Mouse (Mus musculus): ENCODE results near the gene Dnajb7. TPM values are rescaled to one million over a fixed set of nuclear protein-coding genes. Genes with fewer than 3 reads are reported as not detected.
A peak's percentile ranks its signal among the peaks of the same experiment; 100 is the strongest.

The Dnajb7 gene
- polyA plus RNA-seq, 1 experiment from 2014 or later: 3.3 TPM

DNA sequence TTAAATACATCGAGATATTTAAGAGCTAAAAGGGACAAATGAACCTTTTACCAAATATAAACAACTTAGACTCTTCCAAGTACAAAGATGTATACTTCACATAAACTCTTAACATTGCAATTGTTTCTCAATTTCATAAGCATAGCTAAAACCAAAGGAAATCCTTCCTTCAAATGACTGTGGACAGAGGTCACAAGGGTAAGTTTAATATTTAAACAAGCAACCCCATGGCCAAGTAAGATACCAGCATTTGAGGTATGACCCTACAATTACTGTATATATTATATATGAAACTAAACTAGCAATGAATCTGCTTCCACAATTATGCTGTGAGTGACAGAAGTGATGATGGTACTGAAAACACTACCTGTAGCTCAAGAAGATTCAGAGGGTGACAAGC, 43.8 kb downstream of the Dnajb7 start:
- 92% methylated on average over 1 of the region's 1 CpGs for WGBS
- Histone ChIP-seq H3K36me3 (peaks cover 58% of the 10 kb centered on the region), H3K27me3 (no peaks in the 10 kb centered on the region), H3K27ac (replicated peaks) (no peak overlapping the region), H3K4me1 (peaks cover 17% of the 10 kb centered on the region), H3K4me2 (replicated peaks) (no peak overlapping the region), H3K9me3 (no peaks in the 10 kb centered on the region), H3K9ac (replicated peaks) (no peak overlapping the region), H3K4me3 (no peak overlapping the region)
- no peak for ATAC-seq (ENCODE audit: low FRiP score, low read depth)

DNA sequence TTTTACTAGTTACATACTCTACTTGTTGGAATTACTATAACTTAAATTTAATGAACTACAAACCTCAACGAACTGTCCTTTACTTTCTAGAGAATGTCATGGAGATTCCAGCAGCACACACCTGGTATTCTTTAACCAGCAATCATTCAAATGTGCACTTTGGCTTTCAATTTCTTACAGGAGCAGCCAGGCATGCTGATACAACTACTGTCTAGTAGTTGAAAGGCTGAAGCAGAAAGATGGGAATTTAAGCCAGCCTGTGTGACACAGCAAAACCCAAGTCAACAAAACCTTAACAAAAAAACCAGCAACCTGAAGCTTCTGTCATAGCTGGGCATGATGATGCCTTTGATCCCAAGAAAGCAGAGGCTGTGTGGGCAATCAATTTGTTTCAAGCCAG, 45.6 kb downstream of the Dnajb7 start:
- ATAC-seq (ENCODE audit: low FRiP score, low read depth): no peak
- H3K27ac ChIP-seq (replicated peaks): no peak overlapping the region
- peaks cover 21% of the 10 kb centered on the region for H3K4me1 ChIP-seq
- no peaks in the 10 kb centered on the region for H3K27me3 ChIP-seq
- 89% methylated on average over 1 of the region's 1 CpGs for whole genome bisulfite sequencing
- H3K4me3 ChIP-seq: no peak overlapping the region
- H3K9ac ChIP-seq (replicated peaks): no peak overlapping the region
- H3K9me3 ChIP-seq: no peaks in the 10 kb centered on the region
- no peak overlapping the region for H3K4me2 ChIP-seq (replicated peaks)
- peaks cover 45% of the 10 kb centered on the region for H3K36me3 ChIP-seq

DNA sequence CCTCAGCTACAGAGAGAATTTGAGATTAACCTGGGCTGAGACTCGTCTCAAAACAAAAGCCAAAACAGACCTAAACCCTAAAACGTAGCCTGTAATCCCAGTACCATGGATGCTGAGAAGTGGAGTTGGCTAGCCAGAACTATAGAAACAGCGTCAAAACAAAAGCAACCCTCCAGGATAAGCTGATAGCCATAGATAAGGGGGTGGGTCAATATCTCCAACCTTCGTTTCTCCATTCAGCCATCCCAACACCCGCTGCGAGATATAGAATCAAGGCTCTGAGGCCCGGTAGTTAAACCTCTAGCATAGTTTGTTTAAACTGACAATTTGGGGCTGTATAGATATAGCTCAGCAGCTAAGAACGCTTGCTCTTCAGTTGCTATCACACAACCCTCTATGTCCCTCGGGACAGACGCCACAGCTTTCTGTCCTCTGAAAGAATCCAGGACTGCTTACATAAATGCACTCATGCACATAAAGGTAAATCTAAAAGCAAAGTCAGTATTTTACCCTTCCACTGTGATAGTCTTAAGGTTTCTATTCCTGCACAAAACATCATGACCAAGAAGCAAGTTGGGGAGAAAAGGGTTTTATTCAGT, 46.6 kb downstream of the Dnajb7 start:
- H3K36me3 ChIP-seq: peaks cover 35% of the 10 kb centered on the region
- no peak overlapping the region for H3K9ac ChIP-seq (replicated peaks)
- peak overlapping the region; percentile 85; the same call in 1 of the 2 replicates for H3K4me2 ChIP-seq (replicated peaks)
- 44% methylated on average over 10 of the region's 10 CpGs for whole genome bisulfite sequencing
- ATAC-seq (ENCODE audit: low FRiP score, low read depth): no peak
- H3K27me3 ChIP-seq: no peaks in the 10 kb centered on the region
- no peaks in the 10 kb centered on the region for H3K9me3 ChIP-seq
- peaks cover 21% of the 10 kb centered on the region for H3K4me1 ChIP-seq
- peak overlapping the region; percentile 75; the same call in 1 of the 2 replicates for H3K27ac ChIP-seq (replicated peaks)
- no peak overlapping the region for H3K4me3 ChIP-seq

DNA sequence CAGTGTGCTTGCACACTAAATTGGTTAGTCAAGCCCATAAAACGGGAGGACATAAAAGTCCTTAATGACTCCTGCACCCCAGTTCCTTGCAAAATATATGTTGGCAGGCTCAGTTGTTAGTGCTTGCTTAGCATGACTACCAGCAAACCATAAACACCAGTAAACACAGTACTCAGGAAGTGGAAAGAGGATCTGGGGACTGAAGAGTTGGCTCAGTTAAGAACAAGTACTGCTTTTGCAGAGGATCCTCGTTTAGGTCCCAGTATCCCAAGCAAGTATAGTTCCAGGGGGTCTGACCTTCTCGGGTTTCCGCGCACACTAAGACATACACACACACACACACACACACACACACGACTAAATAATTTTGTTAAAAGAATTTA, 47.1 kb downstream of the Dnajb7 start:
- H3K36me3 ChIP-seq: peaks cover 30% of the 10 kb centered on the region
- no peaks in the 10 kb centered on the region for H3K27me3 ChIP-seq
- peak overlapping the region; percentile 68 for H3K4me3 ChIP-seq
- no peak; the same call in 1 of the 2 replicates for ATAC-seq (ENCODE audit: low FRiP score, low read depth)
- H3K9ac ChIP-seq (replicated peaks): no peak overlapping the region
- H3K4me1 ChIP-seq: peaks cover 21% of the 10 kb centered on the region
- H3K4me2 ChIP-seq (replicated peaks): peak overlapping the region; percentile 85
- 41% methylated on average over 6 of the region's 6 CpGs for WGBS
- H3K27ac ChIP-seq (replicated peaks): peak overlapping the region; percentile 75
- no peaks in the 10 kb centered on the region for H3K9me3 ChIP-seq

DNA sequence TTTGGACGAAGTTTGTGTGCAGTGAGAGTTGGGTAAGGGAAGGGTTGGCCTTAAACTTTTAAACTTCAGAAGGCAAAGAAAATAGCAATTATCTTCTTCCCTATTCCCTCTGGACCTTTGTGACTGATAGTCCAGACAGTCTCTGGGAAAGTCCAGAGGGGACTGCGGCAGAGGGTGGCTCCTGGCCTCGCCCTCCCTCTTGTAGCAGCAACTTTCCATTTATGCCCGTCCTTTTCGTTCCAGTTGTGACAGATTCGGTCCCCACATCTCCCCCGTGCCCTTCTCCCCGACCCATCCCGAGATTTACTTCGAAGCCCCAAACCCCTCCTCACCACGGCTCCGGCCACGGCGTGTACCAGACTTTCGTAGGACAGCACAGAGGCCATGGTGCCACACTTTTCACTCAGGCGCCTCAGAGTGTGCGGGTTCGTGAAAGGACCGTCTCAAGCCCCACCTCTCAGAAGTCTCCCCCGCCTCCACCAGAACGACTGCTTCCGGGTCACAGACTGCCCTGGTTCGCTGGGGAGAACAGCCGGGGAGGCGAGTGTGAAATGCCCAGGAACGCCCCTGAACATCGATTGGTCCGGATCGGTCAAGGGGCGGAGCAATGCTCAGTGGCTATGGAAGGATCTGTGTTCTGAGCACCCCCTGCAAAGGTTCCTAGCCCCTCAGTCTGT, 47.6 kb downstream of the Dnajb7 start, which contains the start of gene Slc25a17:
Gene Slc25a17, minus strand, starts transcription at position 468 of the 677 bp plus-strand sequence.
- Histone ChIP-seq H3K4me3 (peak within 1 kb of the TSS; percentile 68), H3K4me2 (replicated peaks) (peak within 1 kb of the TSS; percentile 85), H3K27ac (replicated peaks) (peak within 1 kb of the TSS; percentile 75), H3K36me3 (peaks cover 24% of the 10 kb centered on the region), H3K4me1 (peaks cover 21% of the 10 kb centered on the region), H3K9ac (replicated peaks) (peak within 1 kb of the TSS; percentile 80), H3K27me3 (no peaks in the 10 kb centered on the region), H3K9me3 (no peaks in the 10 kb centered on the region)
- 1% methylated on average over 30 of the region's 30 CpGs for whole genome bisulfite sequencing
- peak; percentile 100 for ATAC-seq (ENCODE audit: low FRiP score, low read depth)

DNA sequence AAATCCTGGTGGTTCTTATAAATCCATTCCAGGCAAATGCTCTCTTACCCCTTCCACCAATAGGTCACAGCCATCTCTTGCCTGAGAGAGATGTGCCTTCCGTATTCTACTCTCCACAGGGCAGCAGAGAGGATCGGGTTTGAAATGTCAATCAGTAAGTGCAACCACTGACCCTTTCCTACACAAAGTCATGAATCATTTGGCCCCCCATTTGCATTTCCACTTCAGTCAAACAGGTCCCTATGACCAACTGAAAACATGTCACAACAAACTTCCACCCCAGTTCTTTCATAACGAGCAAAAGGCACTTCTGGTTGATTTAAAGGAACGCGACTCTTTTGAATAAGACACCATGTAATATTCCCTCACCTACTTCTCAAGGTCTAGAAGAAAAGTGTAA, 48.7 kb downstream of the Dnajb7 start:
- H3K9me3 ChIP-seq: no peaks in the 10 kb centered on the region
- WGBS: 93% methylated on average over 5 of the region's 5 CpGs
- H3K36me3 ChIP-seq: peaks cover 17% of the 10 kb centered on the region
- no peak overlapping the region for H3K27ac ChIP-seq (replicated peaks)
- no peak overlapping the region for H3K4me3 ChIP-seq
- no peaks in the 10 kb centered on the region for H3K27me3 ChIP-seq
- ATAC-seq (ENCODE audit: low FRiP score, low read depth): no peak
- no peak overlapping the region for H3K9ac ChIP-seq (replicated peaks)
- H3K4me1 ChIP-seq: peaks cover 21% of the 10 kb centered on the region
- H3K4me2 ChIP-seq (replicated peaks): peak overlapping the region; percentile 85

DNA sequence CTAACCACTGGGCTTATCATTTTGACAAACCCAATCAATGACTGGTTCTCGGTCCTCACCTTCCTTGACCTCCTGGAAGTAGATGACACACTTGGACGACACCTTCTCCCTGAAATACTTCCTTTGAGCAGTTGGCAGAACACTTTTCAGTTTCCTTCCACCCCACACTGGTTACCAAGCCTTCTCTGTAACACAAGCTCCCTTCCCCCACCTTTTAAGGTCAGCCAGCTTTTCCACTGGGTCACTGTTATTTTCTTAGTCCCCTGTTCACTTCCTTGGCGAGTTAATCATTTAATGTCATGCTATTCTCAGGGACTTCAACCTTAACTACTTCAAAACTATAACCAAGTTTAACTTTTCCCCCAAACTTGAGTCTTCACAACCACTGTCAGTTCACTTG, 49.2 kb downstream of the Dnajb7 start:
- 93% methylated on average over 3 of the region's 3 CpGs for WGBS
- Histone ChIP-seq H3K4me2 (replicated peaks) (no peak overlapping the region), H3K4me1 (peaks cover 21% of the 10 kb centered on the region), H3K27ac (replicated peaks) (no peak overlapping the region), H3K27me3 (no peaks in the 10 kb centered on the region), H3K9ac (replicated peaks) (no peak overlapping the region), H3K9me3 (no peaks in the 10 kb centered on the region), H3K4me3 (no peak overlapping the region), H3K36me3 (peaks cover 13% of the 10 kb centered on the region)
- ATAC-seq (ENCODE audit: low FRiP score, low read depth): no peak

DNA sequence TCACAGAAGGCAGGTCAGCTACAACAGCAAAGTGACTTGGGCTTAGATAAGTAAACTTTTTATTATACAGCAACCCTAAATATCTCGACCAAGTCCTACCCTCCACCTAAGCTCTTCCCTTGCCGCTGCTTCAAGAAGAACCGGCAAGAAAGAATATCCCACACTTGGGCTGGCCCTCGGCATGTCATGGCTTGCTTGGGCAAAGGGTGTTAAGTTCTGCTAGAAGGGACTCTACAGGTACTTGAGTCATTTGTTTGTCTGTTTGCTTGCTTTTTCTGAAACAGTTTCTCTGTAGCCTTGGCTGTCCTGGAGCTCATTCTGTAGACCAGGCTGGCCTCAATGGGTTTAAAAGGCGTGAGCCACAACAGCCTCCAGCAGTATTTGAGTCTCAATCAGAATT, 51.2 kb downstream of the Dnajb7 start:
- H3K36me3 ChIP-seq: no peaks in the 10 kb centered on the region
- H3K4me2 ChIP-seq (replicated peaks): no peak overlapping the region
- H3K4me1 ChIP-seq: peaks cover 21% of the 10 kb centered on the region
- 46% methylated on average over 5 of the region's 5 CpGs for WGBS
- no peak overlapping the region for H3K4me3 ChIP-seq
- no peak for ATAC-seq (ENCODE audit: low FRiP score, low read depth)
- H3K27me3 ChIP-seq: no peaks in the 10 kb centered on the region
- no peaks in the 10 kb centered on the region for H3K9me3 ChIP-seq
- no peak overlapping the region for H3K9ac ChIP-seq (replicated peaks)
- H3K27ac ChIP-seq (replicated peaks): no peak overlapping the region

Other genes with a start within 250 kb of the Dnajb7 start
- gene Mrtfa, start 217.5 kb downstream of the Dnajb7 start, polyA plus RNA-seq (2016; fragmentation: Nextera tagmentation; extraction: Ambion mirVana): 29.2 and 29.4 TPM in 2 replicates
- 0.81 and 0.98 TPM in 2 replicates for gene Mchr1, start 172.8 kb downstream of the Dnajb7 start, polyA plus RNA-seq (2016; fragmentation: Nextera tagmentation; extraction: Ambion mirVana)
- 108 and 114 TPM in 2 replicates for gene Slc25a17, start 47.5 kb downstream of the Dnajb7 start, polyA plus RNA-seq (2016; fragmentation: Nextera tagmentation; extraction: Ambion mirVana)
- gene St13, start 8.2 kb downstream of the Dnajb7 start, polyA plus RNA-seq (2016; fragmentation: Nextera tagmentation; extraction: Ambion mirVana): 202 and 203 TPM in 2 replicates
- gene Xpnpep3, start 8.2 kb downstream of the Dnajb7 start, polyA plus RNA-seq (2016; fragmentation: Nextera tagmentation; extraction: Ambion mirVana): 11.3 and 12.6 TPM in 2 replicates
- gene Rbx1, start 58.0 kb upstream of the Dnajb7 start, polyA plus RNA-seq (2016; fragmentation: Nextera tagmentation; extraction: Ambion mirVana): 493 and 541 TPM in 2 replicates
- gene Ep300, start 177.1 kb upstream of the Dnajb7 start, polyA plus RNA-seq (2016; fragmentation: Nextera tagmentation; extraction: Ambion mirVana): 27.2 and 30.9 TPM in 2 replicates